Mouse (Mus musculus) urinary bladder, postnatal 4 days (tissue): Measurements from ENCODE around the gene Zfp622.
A peak's percentile ranks its signal among the peaks of the same experiment; 100 is the strongest.

ENCODE experiments used
- DNase-seq, 2 experiments: peaks; one replicate each; pipeline ENCODE4 v3.0.0; 2021 to 2022; ENCODE audit warnings: low spot score in 2 of 2

Gene Zfp622

GRCm38 (mm10) chr15:25984067-25984733, at the start of gene Zfp622:
TSS of gene Zfp622 (plus strand) at chr15:25984366.
- peak; percentile 91 to 94 for DNase-seq

- no peak for DNase-seq
Measured at GRCm38 (mm10) chr15:25934411-25934810, 49.8 kb upstream of the Zfp622 start.

GRCm38 (mm10) chr15:25938496-25938895, 45.7 kb upstream of the Zfp622 start:
- no peak for DNase-seq

DNA sequence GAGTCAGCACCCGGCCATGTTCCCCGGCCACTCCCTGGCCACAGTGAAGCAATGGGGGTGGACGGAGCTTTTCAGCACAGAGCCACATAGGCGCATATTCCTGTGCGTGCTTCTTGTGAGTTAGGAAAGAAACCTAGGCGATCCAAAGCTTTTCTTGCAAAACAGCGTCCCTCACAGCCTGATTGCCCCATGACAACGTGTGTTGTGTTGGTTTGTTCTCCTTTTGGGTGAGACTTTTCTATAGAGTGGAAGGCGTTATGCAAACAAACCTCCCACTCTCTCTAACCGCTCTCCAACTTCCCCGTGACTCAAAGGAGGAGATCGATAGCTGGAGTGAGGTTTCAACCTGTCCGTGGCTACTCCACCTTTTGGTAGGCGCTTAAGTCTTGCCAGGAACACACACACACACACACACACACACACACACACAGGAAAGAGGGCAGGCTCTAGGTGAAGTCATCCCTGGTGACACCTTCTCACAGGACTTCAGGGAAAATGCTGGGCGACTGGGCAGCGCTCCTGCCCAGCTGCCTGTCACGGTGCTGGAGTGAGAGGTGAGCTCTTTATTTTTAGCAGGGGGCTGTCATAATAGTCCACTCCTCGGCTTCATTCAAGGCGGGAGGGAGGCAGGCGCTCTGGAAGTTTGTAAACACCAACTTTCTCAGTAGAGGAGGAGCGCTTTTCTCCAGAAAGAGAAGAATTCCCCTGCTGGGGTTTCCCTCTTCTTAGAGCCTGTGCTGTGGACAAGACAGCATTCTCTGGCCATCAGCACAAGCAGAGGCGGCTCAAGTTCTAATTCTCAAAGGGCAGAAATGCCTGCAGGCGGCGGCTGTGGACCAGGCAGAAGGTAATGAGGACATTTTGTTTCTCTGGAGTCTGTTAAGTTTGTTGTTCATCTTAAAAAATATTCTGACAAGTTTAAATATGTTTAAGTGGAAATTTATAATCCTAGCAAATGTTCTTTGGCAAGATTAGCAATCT, 43.5 kb upstream of the Zfp622 start:
- no peak for DNase-seq

GRCm38 (mm10) chr15:25941514-25941913, 42.7 kb upstream of the Zfp622 start:
- no peak for DNase-seq

DNA sequence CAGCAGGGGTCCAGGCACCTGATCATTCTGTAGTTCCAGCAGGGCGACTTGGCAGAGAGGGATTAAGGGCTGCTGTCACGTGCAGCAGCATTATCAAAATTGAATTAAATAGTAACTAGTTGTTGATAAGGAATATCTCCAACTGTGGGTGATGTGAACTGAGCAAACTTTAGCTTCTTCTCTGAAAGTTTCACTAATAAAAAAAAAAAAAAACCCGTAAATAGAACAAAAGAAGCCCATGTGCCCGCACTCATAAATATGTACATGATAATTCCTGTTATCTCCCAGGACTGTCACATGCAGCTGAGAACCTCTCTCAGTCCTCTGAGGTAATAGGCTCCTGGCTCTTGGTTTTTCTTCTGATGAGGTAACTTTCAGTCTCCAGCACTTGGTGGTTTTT, 41.8 kb upstream of the Zfp622 start:
- DNase-seq = no peak

- DNase-seq = no peak
Measured at GRCm38 (mm10) chr15:25943386-25944137, 40.6 kb upstream of the Zfp622 start.

DNA sequence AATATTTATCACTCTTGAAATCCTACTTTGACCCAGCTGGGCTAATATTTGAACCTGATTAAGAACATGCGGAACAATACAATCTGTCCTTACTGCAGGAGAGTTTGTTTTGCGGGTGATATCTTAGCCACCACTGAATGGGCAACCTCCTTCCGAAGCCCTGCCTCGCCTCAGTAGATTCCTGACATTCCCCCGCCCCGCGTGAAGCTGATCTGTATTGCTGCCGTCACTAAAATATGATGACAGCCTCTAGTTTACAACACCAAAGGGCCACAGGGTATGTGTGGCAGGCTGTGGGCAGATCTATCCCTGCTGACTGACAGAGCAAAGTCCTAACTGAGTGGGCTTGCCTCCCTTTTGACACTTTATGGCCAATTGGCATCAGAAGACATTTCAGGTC, 38.9 kb upstream of the Zfp622 start:
- DNase-seq = no peak

DNA sequence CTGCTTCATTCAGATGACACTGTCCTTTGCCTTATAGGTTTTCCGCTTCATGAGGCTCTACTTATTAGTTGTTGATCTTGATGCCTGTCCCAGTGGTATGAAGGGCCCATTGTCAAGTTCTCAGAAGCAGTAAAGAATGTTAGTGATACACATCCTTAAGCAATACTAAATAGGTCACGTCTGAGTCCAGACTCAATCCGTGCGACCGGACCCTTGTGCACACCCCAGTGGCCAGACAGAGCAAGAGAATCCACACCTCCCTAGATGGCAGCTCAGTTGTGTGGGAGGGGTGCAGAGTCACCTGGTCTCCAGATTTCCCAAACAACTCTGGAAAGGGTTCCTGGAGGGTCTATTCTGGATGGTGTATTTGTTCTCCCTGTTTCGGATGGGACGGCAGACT, 37.7 kb upstream of the Zfp622 start:
- no peak for DNase-seq

DNA sequence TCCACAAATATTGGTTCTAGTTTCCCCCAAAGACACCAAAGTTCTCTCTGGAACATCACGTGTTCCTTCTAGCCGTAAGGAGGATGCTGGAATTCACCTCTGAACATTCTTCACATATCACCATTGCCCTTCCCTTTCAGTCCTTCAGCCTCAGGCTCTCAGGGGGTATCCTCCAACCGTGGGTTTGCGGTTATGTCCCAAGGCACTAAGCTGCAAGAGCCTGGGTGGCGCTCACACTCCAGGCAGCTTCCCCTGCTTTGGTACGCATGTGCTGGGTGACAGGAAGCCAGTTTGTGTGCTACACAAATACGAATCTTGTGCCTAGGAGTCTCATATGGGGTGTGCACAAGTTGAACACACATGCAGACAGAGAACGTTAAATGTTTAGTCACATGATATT, 36.8 kb upstream of the Zfp622 start:
- DNase-seq = no peak

GRCm38 (mm10) chr15:25948257-25949223, 35.6 kb upstream of the Zfp622 start:
- DNase-seq = no peak

DNA sequence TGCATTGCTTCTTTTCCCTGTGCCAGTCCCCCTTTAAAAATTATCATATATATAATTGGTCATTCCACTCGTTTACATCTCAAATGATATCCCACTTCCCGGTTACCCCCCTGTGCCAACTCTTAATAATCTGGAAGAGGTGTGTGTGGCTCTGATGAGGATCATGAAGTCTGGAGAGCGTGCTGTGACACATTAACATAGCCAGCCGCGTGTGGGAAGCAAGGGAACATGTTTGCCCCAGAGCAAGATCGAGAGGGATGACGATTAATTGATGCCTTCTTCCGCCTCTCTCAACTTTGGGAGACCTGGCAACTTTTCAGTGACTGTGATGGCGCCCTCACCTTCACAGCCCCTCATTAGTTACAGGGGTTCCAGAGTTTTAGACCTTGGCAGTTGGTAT, 34.5 kb upstream of the Zfp622 start:
- no peak for DNase-seq

- no peak for DNase-seq
Measured at GRCm38 (mm10) chr15:25950584-25950983, 33.6 kb upstream of the Zfp622 start.

DNA sequence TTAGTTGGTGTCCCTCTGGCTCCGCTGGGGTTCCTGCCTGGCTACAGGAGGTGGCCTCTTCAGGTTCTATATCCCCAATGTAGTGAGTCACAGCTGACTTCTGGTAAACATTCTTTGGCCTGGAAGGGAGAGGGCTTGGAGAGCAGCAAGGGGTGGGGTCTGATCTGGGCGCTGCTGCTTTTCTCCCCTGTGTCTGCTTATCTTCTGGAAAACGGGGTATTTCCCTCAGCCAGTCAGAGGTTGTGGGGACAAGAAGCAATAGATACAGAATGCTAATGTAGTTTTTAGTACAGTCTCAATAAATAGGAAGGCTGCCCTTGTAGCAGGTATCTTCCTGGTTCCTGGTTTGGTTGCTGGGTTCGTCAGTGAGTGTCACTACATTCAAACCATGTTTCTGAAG, 33.1 kb upstream of the Zfp622 start:
- no peak for DNase-seq

DNA sequence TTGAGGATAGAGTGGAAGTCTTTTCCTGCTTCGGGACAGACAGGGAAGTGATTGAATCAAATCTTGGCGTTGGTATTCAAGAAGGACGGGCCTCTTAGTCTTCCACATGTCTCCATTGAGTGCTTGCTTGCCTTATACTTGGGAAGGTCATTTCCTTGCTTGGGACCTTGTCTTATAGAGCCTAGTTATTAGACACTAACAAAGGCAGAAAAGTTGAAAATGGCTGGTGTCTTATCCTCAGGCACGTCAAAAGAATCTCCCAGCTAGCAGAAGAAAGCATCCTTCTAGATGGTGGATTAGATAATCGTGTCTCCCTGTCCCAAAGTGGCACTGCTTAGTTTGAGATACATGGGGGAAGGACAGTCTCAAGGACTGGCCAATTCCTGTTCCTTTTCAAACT, 28.2 kb upstream of the Zfp622 start:
- no peak for DNase-seq

GRCm38 (mm10) chr15:25956422-25957117, 27.6 kb upstream of the Zfp622 start:
- DNase-seq = no peak

GRCm38 (mm10) chr15:25957651-25958050, 26.5 kb upstream of the Zfp622 start:
- no peak for DNase-seq

- no peak for DNase-seq
Measured at GRCm38 (mm10) chr15:25959375-25959774, 24.8 kb upstream of the Zfp622 start.

- no peak for DNase-seq
Measured at GRCm38 (mm10) chr15:25960231-25960630, 23.9 kb upstream of the Zfp622 start.

DNA sequence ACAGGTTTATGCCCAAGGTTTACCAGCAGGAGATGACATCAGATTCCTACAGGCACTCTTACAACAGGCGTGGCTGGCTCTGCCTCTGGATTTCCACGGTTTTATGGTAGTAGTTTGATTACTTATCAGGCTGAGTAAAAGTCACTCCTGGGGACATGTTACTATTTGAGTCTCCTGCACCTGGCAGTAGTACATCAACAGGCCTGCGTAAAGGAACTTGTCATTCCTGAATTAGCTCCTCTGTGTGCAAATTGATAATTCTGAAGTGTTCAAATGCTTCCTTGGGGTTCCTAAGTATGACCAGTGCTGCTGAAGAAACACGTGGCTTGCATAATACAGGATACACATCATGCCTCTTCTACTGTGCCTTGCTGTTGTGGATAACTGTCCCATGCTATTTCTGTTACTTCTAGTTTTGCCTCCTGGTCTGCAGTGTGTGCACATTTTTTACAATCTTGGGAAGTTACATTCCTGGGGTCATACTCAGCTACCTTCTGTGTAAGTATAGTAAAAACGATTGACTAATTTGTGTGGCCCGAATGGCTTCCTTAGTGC, 17.9 kb upstream of the Zfp622 start:
- no peak for DNase-seq
